Mouse (Mus musculus) left cerebral cortex, postnatal 14 days (tissue): ENCODE data around the gene Coq10a. TPM values are rescaled to one million over a fixed set of nuclear protein-coding genes. Genes with fewer than 3 reads are reported as not detected.
A peak's percentile ranks its signal among the peaks of the same experiment; 100 is the strongest.

ENCODE experiments used
- DNase-seq, 2 experiments: peaks; one replicate each; pipeline ENCODE4 v3.0.0; 2021 to 2022; ENCODE audit warnings: low spot score in 2 of 2, mixed read lengths in 1 of 2
- intact Hi-C: fragments of 180-260 bp; cut with DNase I; formaldehyde crosslinking; loops from one replicate; pipeline ENCODE4 v1.15.1; 2025
- total RNA-seq, 2 experiments: library from RNA; stranded (reverse); gene quantifications; 2 replicates each; pipeline ENCODE4 v1.2.3; 2021

The Coq10a gene
- total RNA-seq, 2 experiments from 2014 or later, result 72.0 to 74.4 TPM

DNA sequence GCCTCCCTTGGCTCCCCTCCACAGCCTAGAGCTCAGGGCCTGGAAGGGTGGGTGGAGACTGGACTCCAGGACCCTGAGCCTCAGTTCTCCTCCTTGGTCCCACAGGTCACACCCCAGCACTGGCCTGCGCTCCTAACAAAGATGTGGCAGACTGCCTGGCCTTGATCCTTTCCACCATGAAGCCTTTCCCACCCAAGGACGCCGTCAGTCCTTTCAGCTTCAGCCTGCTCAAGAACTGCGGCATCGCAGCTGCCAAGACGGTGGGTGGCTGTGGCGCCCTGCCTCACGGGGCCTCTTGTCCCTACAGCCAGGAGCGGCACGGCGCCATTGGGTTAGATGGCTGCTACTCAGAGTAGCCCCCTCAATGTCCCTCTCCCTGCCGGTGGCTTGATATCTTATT is 21.6 kb upstream of the Coq10a start:
- no peak for DNase-seq
- intact Hi-C loops, result no loop called here

DNA sequence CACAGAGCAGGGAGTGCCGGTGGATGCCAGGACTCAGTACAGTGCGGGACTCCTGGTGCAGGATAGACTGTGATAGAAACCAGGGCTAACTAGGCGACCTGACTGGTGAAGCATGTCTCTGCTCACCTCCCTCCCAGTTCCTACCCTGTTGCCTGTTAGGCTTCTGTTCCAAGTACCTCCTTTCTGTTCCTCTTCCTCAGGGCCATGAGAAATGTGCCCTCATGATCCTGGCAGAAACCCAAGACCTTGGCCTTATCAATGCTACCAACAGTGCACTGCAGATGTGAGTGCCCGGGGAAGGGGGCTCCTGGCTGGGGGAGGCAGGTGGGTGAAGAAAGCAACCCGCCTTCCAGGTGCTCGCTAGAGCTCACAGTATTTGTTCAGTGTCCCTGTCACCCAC is 20.8 kb upstream of the Coq10a start:
- no peak for DNase-seq
- intact Hi-C loops, result no loop called here

DNA sequence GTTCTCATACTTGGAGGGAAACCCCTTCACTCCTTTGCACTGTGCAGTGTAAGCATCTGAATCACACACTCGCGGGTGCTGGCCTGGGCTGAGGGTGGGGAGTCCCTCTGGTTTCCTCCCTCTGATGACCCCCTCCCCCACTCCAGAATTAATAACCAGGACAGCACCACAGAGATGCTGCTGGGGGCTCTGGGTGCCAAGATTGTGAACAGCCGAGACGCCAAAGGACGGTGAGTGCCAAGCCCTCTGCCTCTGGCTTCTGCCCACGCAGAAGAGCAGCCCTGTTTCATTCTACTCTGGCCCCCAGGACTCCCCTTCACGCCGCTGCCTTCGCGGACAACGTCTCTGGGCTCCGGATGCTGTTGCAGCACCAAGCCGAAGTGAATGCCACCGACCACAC is 20.1 kb upstream of the Coq10a start:
- DNase-seq, result no peak
- intact Hi-C loops, result no loop called here

DNA sequence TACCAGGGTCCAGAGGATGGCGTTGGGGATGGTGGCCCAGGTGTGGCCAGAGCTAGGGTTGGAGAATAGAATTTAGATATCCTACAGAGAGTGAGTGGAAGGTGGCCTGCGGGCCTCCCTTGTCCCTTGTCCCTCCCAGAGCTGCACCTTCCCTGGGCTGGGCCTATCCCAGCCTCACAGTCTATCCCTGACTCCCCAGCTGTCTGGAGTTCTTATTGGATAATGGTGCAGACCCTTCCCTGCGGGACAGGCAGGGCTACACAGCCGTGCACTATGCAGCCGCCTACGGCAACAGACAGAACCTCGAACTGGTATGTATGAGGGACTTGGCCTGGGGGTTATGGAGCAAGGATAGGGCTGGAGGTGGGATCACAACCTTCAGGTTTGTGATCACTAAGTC is 17.1 kb upstream of the Coq10a start:
- no peak for DNase-seq
- intact Hi-C loops, result no loop called here

DNA sequence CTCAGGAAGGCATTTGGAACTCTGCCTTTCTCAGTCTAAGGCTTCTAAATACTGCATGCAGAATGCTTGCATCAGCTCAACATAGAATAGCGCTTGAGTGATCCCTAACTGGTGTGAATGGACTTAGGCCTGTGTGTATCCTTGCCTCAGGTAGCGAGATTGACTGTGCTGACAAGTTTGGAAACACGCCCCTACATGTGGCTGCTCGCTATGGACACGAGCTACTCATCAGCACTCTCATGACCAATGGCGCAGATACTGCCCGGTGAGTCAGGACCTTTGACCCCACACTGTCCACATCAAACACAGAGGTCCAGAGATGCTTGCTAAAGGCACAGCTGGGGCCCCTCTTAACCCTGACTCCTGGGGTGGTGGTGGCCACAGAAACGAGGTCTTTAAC is 13.7 kb upstream of the Coq10a start:
- DNase-seq, result no peak
- intact Hi-C loops, result no loop called here

DNA sequence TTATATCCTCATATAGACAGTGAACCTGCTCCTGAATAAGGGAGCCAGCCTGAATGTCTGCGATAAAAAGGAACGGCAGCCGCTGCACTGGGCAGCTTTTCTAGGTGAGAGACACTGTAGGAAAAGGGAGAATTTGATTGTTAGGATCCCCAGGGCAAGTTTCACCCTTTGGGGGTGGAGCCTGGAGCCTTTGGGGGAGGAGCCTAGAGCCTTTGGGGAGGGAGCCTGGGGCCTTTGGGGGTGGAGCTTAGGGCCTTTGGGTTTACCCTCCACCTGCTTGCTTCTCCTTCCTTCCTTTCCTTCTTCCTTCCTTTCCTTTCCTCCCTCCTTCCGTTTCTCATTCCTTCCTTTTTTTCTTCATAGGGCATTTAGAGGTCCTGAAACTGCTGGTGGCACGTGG is 11.8 kb upstream of the Coq10a start:
- no peak for DNase-seq
- intact Hi-C loops, result no loop called here

DNA sequence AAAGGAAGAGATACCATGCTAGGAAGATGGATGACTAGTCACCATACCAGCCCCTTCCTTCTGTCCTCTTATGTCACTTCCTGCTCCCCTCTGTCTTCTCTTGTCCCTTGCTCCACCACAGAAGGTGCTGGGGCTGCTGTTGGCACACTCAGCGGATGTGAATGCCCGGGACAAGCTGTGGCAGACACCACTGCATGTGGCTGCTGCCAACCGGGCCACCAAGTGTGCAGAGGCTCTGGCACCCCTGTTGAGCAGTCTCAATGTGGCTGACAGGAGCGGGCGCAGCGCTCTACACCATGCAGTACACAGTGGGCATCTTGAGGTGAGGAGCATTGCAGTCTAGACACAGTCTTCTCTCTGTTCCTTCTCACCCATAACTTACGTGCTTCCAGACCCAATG is 10.5 kb upstream of the Coq10a start:
- DNase-seq, result no peak
- intact Hi-C loops, result loop anchor here (10.0 kb wide), 1 partner anchor 166 kb away; the partner anchor contains the start of genes Rpl41 and Zc3h10

DNA sequence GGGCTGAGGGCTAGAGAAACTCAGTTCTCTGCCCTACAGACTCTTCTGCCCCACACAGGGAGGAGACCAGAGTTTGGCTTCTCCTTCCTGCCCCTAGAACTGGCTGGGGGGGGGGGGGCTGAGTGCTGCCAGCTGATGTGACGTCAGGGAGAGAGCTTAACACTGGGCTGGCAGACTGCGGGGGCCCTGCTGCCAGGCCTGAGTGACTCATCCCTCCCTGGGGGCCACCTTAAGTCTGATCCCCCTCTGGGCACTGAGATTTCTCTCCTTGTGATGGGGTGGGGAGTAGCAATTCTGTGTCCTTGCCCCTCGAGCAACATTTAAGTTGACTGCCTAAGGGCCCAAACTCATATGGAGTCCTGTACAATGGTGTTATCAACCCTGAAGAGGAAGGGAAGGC is 9.7 kb upstream of the Coq10a start:
- DNase-seq, result no peak
- intact Hi-C loops, result loop anchor here (10.0 kb wide), 1 partner anchor 166 kb away; the partner anchor contains the start of genes Rpl41 and Zc3h10

DNA sequence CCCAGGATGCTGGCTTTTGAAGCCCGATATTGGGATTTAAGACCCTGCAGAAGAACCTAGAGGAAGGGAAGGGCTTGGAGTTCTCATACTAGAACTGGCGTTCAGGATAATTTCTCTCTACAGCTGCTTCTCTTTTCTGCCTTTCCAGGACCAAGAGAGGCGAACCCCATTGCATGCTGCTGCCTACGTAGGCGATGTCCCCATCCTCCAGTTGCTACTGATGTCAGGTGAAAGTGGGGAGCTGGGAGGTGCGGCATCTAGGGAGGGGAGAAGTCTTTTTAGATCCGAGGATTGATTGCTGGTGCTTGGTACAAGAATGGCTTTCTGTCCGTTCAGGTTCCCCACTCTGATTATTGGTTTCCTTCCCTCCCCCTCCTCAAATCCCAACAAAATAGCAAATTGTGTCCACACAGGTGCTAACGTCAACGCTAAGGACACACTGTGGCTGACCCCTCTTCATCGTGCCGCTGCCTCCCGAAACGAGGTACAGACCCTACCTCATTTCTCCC is 9.2 kb upstream of the Coq10a start:
- DNase-seq, result no peak
- intact Hi-C loops, result loop anchor here (10.0 kb wide), 1 partner anchor 167 kb away; the partner anchor contains the start of genes Rpl41 and Zc3h10

DNA sequence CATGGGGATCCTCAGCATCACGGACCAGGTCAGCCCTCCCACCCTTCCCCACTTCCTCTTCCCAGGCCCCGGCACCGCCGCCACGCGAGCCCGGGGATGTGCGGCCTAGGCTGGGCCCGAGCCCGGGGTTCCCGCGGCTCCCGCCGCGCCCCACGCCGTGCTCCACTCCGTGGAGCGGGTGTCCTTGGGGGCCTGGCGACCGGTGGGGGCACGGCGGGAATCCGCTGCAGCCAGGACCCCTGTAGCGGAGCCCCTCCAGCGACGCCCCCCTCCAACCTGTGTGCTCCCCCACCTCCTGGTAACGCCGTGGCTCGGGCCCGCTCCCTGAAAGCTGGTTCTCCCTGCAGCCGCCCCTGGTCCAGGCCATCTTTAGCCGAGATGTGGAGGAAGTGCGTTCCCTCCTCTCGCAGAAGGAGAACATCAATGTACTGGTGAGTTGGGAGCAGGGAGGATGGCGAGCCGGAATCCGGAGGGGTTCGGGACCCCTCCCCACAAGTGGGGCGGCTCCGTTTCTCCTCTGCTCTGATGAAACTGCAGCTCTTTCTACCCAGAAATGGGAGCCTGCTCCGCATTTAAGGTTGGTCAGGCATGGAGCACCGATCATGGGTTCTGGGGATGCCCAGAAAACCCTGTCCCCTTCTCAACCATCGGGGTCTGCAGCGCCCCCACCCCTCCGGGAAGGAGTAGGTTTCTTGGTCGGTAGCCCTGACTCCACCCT is 8.6 kb upstream of the Coq10a start:
- intact Hi-C loops, result loop anchor here (10.0 kb wide), 1 partner anchor 167 kb away; the partner anchor contains the start of genes Rpl41 and Zc3h10
- peak in 1 of 2 experiments; percentile 47 for DNase-seq

DNA sequence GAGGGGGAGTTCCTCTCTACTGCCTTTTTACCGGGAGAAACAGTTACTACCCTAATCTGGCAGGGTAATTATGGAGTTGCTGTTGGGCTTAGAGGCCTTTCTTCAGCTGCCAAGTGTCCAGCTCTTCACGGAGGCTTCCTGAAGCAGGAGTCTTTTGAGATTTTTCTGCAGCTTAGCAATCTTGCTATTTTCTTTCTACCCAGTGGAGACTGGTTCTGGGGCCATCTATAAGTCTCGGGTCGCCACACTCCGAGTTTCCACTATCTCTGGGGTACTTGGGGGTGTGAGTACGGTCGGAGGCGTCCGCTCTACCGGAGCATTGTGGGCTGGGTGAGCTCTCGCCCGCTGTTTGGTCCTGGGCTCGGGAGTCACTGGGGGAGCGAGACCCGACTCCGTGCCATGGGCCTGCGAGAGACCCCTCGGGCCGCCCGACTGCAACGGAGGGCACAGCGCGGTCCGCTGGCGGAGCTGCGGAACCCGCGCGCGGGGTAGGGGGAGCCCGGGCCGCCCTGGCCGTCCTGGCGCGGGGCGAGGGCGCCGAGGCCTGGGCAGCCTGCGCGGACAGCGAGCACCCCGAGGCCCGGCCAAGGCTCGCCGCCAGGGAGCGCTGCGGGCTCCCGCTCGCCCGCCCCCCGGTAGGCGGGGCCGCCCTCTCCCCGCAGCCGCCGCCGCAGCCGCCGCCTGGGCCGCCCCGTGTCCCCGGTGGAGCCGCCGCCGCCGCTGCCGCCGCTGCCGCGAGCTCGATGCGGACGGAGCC is 7.8 kb upstream of the Coq10a start, which contains the start of gene Ankrd52:
Gene Ankrd52 (plus strand): TSS at position 661 of the 757 bp plus-strand sequence.
- intact Hi-C loops, result loop anchor here (10.0 kb wide), 1 partner anchor 168 kb away; the partner anchor contains the start of genes Rpl41 and Zc3h10
- DNase-seq, result peak in 1 of 2 experiments; percentile 80

DNA sequence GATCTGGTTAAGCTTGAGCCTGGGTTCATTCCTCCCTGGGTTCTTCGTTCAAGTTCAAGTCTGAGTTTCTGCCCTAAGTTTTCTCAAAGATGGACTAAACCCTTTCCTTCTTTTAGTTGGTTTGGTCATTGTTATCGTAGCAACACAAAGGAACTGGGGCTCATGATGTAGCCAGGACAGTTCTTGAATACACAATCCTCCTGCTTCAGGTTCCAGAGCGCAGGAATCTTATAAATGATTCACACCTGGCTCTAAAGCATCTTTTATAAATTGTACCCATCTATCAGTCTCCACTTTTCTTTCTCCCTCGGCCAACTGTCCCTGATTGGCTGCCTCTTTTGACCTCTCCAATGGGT is 7.3 kb upstream of the Coq10a start:
- no peak for DNase-seq
- intact Hi-C loops, result loop anchor here (10.0 kb wide), 1 partner anchor 169 kb away; the partner anchor contains the start of genes Rpl41 and Zc3h10

DNA sequence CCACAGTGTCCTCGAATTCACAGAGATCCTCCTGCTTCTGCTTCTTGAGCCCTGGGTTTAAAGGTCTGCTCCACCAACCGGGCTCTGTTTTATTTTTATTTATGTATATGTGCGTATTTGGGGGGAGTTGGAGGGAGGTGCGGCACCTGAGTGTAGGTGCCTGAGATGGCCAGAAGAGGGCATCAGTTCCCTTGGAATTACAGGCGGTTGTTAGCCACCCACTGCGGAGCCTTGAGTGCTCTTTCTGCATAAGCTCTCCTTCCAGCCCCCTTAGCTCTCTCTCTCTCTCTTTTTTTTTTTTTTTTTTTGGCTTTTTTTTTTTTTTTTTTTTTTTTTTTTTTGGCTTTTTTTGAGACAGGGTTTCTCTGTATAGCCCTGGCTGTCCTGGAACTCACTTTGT is 5.6 kb upstream of the Coq10a start:
- DNase-seq, result peak; percentile 9 to 47
- intact Hi-C loops, result loop anchor here (10.0 kb wide), 1 partner anchor 170 kb away; the partner anchor contains the start of genes Rpl41 and Zc3h10

DNA sequence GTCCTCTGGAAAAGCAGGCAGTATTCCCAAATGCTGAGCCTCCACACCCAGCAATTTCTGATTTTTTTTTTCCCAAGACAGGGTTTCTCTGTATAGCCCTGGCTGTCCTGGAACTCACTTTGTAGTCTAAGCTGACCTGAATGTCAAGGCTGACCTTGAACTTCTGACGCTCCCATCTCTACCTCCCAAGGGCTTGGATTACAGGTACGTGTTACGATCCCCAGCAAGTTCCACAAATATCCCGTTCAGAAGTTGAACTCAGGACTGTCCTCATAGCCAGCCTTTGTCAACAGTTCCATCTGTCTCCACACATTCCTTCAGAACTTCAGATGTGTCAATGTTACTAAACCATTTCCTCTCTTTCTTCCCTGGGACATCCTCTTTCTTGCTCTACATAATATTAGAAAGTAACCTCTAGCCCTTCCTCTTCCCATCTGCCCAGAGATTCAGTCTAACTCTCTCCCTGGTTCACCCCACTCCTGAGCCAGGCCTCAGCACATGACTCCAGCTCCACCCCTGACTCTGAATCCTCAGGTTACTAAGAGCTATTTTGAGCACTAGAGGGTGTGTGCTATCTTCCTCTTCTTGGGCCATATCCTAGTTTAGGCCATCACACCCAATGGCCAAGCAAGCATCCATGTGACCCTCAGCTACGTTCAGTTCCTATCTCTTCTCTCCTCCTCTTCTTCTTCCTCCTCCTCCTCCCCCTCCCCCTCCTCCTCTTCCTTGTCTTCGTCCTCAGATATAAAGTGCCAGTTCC is 4.4 kb upstream of the Coq10a start:
- intact Hi-C loops, result loop anchor here (10.0 kb wide), 1 partner anchor 172 kb away; the partner anchor contains the start of genes Rpl41 and Zc3h10
- DNase-seq, result no peak

DNA sequence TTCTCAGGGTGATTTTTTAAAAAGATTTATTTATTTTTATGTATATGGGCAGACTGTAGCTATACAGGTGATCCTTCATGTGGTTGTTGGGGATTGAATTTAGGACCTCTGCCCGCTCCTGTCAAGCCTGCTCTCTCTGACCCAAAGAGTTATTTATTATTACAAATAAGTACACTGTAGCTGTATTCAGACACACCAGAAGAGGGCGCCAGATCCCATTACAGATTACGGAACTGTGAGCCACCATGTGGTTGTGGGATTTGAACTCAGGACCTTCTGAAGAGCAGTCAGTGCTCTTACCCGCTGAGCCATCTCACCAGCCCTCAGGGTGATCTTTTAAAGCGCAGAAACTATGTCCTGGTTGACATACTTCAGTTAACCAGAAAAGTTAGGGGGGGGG is 3.3 kb upstream of the Coq10a start:
- intact Hi-C loops, result loop anchor here (10.0 kb wide), 1 partner anchor 173 kb away; the partner anchor contains the start of genes Rpl41 and Zc3h10
- DNase-seq, result no peak

DNA sequence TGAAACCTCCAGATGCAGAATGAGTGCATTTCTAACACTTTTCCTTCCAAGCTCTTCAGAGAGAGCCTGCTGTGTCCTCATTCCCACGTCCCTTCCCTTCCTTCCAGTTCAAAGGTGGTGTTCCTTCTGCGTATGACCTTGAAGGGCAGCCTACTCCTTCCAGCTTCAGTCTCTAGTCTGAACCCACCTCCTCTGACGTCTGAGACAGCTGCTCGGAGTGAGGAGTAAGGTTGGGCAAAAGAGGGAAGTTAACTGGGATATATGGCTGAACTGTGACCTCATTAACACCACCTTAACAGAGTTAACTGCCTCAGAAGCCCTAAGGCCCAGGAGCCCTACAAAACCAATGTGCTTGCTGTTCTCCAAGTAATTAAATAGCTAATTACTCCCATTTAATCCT is 1.8 kb upstream of the Coq10a start:
- intact Hi-C loops, result loop anchor here (10.0 kb wide), 1 partner anchor 174 kb away; the partner anchor contains the start of genes Rpl41 and Zc3h10
- no peak for DNase-seq

DNA sequence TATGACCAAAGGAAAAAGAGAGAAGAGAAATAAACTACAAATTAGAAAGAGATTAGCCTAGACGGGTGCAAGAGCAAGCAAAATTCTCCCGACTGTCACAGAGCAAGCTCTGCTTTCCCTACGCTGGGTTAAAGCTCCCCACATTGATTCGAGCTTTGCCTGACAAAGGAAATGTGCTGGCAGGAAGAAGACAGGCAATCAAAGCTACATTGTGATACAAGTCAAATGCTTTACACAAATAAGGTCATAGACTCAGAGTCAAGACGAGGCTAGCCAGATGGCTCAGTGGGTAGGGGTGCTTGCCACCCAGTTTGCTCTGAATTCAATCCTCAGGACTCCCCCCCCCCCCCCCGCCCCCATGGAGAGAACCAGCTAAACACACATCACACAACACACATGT is 1.2 kb upstream of the Coq10a start:
- intact Hi-C loops, result loop anchor here (10.0 kb wide), 1 partner anchor 175 kb away; the partner anchor contains the start of genes Rpl41 and Zc3h10
- DNase-seq, result no peak

DNA sequence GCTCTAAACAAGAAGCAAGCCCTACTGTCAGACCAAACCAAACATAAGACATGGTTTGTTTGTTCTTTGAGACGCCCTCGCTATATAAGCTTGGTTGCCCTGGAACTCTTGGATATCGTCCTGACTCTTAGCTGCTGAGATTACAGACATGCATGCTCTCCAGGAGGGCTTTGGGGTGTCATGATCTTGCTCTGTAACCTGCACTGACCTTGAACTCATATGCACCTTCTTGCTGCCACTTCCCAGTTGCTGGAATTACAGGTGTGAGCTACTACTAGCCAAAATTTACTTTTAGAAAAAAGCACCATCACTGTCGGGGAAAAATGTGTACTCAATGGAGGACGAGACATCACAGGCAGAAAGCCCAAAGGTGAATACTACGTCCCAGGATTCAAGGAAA is 802 bp upstream of the Coq10a start:
- intact Hi-C loops, result loop anchor here (5.0 kb wide), 1 partner anchor 88 kb away; the partner anchor contains the start of gene Smarcc2
- no peak for DNase-seq

DNA sequence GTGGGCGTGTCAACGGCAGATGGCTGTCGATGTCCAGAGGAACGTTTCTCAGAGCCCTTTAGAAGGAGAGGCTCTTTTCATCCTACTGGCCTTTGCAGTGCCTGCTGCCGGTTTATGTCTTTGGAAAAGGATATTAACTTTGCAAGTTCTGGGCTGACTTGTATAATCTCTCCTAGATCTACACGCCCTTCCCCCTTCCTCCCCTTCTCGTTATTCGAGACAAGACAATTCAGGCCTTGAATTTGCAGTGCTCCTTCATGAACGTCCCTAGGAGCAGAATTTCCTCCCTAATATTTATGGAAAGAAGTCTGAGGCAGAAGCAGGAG is 384 bp upstream of the Coq10a start:
- intact Hi-C loops, result loop anchor here (5.0 kb wide), 1 partner anchor 88 kb away; the partner anchor contains the start of gene Smarcc2
- no peak for DNase-seq
